Mouse (Mus musculus) myocyte (in vitro differentiated cells): ENCODE results near the gene Zfp654.

Experiments used
- POLR2A ChIP-seq: IDR thresholded peaks from one replicate; pipeline ENCODE4 v1.6.1; 2011; ENCODE audit warnings: low read depth, mild to moderate bottlenecking, control low read depth, moderate library complexity; ENCODE audit not compliant: insufficient read length
- POLR2AphosphoS2 ChIP-seq: IDR thresholded peaks from one replicate; pipeline ENCODE4 v1.6.1; 2011; ENCODE audit warnings: low read depth, control low read depth; ENCODE audit not compliant: insufficient read length
- TCF12 ChIP-seq: IDR thresholded peaks from one replicate; pipeline ENCODE4 v1.6.1; 2011; ENCODE audit warnings: mild to moderate bottlenecking, control low read depth; ENCODE audit not compliant: poor library complexity, insufficient read depth, severe bottlenecking

DNA sequence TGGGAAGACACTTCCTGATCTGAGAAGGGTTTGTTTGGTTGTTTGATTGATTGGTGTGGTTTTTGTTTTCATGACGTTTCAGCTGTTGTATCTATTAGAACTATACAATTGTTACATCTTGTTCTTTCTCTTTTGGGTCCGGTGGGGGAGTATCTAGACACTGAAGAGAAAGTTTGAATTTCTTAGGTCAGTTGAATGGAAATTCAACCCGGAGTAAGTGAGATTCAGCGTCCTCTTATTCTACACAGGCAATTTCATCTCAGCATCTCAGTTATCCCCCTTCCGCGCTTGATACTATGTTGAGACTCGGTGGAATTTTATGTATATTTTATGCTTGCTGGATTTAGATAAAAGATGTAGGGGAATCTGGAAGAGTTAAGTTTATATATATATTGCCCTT, 21.4 kb upstream of the Zfp654 start:
- TF ChIP-seq TCF12, result no peak
- no peak for TF ChIP-seq POLR2A
- TF ChIP-seq POLR2AphosphoS2, result no peak
